In genomic region chr6:114797901-114798300, GRCm38 (mm10) we compare ENCODE assay signal across 26 mouse cellular contexts.
DNase-seq lines count a peak whose midpoint lies in the region; ATAC-seq and TF ChIP-seq lines count a peak whose summit lies in the region.
"Had no signal": no experiment of that assay in that cellular context is flagged by ENCODE, and none has a peak within 500 bp of the region (broad histone marks: within the 10 kb centered on the region; RNA-seq: fewer than 3 reads in every experiment).

No protein-coding gene starts in this region.

- ATAC-seq in hematopoietic stem cell, adult 5-6 weeks (replicated peaks in 1 of 2; ENCODE audit: insufficient read depth in 1 of 2, low FRiP score in 2 of 2, low TSS enrichment in 1 of 2, low read depth in 1 of 2, poor library complexity in 2 of 2, severe bottlenecking in 2 of 2), result peak; percentile 54 to 57; a peak in 3 of 4 replicates
- ATAC-seq: forebrain, embryonic 14.5 days; hindbrain, embryonic 16.5 days; intestine, embryonic 15.5 days; Patski had no signal

- intact Hi-C loops in gastrocnemius, adult 2 months (cut with DNase I), result no loop called here

- H3K4me3 ChIP-seq in gastrocnemius, adult 2 months, result no peak overlapping the region
- H3K4me3 ChIP-seq: embryonic facial prominence, embryonic 12.5 days; embryonic facial prominence, embryonic 15.5 days; heart, embryonic 10.5 days; heart, embryonic 13.5 days; hindbrain, embryonic 10.5 days; hindbrain, embryonic 13.5 days; intestine, embryonic 15.5 days had no signal

- peak overlapping the region; percentile 63 for H3K27ac ChIP-seq in gastrocnemius, adult 2 months
- H3K27ac ChIP-seq: embryonic facial prominence, embryonic 12.5 days; embryonic facial prominence, embryonic 15.5 days; heart, embryonic 10.5 days; heart, embryonic 13.5 days; hindbrain, embryonic 13.5 days; intestine, embryonic 15.5 days had no signal

- TF ChIP-seq CTCF in gastrocnemius, adult 2 months (IDR thresholded peaks at IDR 0.05), result no peak

- DNase-seq in gastrocnemius, adult 2 months, result no peak
- no peak for DNase-seq in gastrocnemius, adult 18-20 months (ENCODE audit: low spot score)
- DNase-seq in brain, adult 2 months (ENCODE audit: low read depth, low spot score), result peak; percentile 64
- DNase-seq in frontal cortex, postnatal 25 days (ENCODE audit: low spot score in 2 of 2), result no peak
- no peak for DNase-seq in lung, postnatal 14 days
- no peak for DNase-seq in spleen, postnatal 4 days (ENCODE audit: low spot score in 2 of 2)
- DNase-seq: adrenal gland, postnatal 14 days; B cell, adult 2 months; cerebellum, adult 2 months; cerebellum, adult 9-11 months; cerebellum, postnatal 36 days; forebrain, postnatal 0 days; gastrocnemius, postnatal 14 days; heart, adult 18-20 months; kidney, adult 11 months had no signal
